Mouse (Mus musculus) limb, embryonic 14.5 days (tissue): Measurements from ENCODE around the gene Sox5. TPM values are rescaled to one million over a fixed set of nuclear protein-coding genes. Genes with fewer than 3 reads are reported as not detected.

Experiments used
- ATAC-seq: fragments of 200-750 bp; cut with Nextera tagmentation; 2 replicates; pipeline ENCODE4 v1.8.0; 2017; ENCODE audit warnings: low read depth, moderate number of reproducible peaks, moderate TSS enrichment; ENCODE audit not compliant: low FRiP score
- DNase-seq: peaks from one replicate; pipeline ENCODE4 v3.0.0-alpha.2; 2015; ENCODE audit warnings: low spot score
- H3K27ac ChIP-seq: fragments of 300-500 bp; sonication (generic); replicated peaks from 2 replicates; pipeline ENCODE4 v1.5.1; 2014; ENCODE audit warnings: low read depth, mild to moderate bottlenecking, low read length, moderate library complexity, mixed read lengths
- H3K27me3 ChIP-seq: fragments of 300-500 bp; sonication (generic); 2 replicates; pipeline ENCODE4 v1.6.1; 2014; ENCODE audit warnings: low read length, mixed read lengths; ENCODE audit not compliant: control insufficient read depth, insufficient read depth
- H3K36me3 ChIP-seq: fragments of 300-500 bp; sonication (generic); 2 replicates; pipeline ENCODE4 v1.6.1; 2014; ENCODE audit warnings: mild to moderate bottlenecking, low read length, moderate library complexity, mixed read lengths; ENCODE audit not compliant: control insufficient read depth, insufficient read depth
- H3K4me1 ChIP-seq: fragments of 300-500 bp; sonication (generic); 2 replicates; pipeline ENCODE4 v1.6.1; 2014; ENCODE audit warnings: antibody characterized with exemption, low read length, mixed read lengths; ENCODE audit not compliant: control insufficient read depth, insufficient read depth
- H3K4me2 ChIP-seq: fragments of 300-500 bp; sonication (generic); replicated peaks from 2 replicates; pipeline ENCODE4 v1.6.1; 2014; ENCODE audit warnings: low read depth, mild to moderate bottlenecking, low read length, moderate library complexity; ENCODE audit not compliant: severe bottlenecking
- H3K4me3 ChIP-seq: fragments of 300-500 bp; sonication (generic); replicated peaks from 2 replicates; pipeline ENCODE4 v1.5.1; 2014; ENCODE audit warnings: low read length
- H3K9ac ChIP-seq: fragments of 300-500 bp; sonication (generic); 2 replicates; pipeline ENCODE4 v1.6.1; 2014; ENCODE audit warnings: mild to moderate bottlenecking, low read depth, low read length, moderate library complexity; ENCODE audit not compliant: severe bottlenecking
- H3K9me3 ChIP-seq: fragments of 300-500 bp; sonication (generic); 2 replicates; pipeline ENCODE4 v1.6.1; 2016; ENCODE audit warnings: low read length; ENCODE audit not compliant: control insufficient read depth
- POLR2A ChIP-seq: fragments of 200-500 bp; IDR thresholded peaks from 2 replicates; pipeline ENCODE4 v1.8.0; 2012; ENCODE audit warnings: inconsistent platforms, mild to moderate bottlenecking, moderate library complexity, borderline replicate concordance; ENCODE audit not compliant: insufficient read depth, insufficient read length; ENCODE audit errors: extremely low read depth
- WGBS: fragments of 180-500 bp; shearing (Covaris S2); extraction: QIAGEN DNeasy Blood & Tissue Kit; methylation state at CpG from one replicate; pipeline ENCODE4 v1.1.7; 2014; 5-methylcytosine and 5-hydroxymethylcytosine counted together
- polyA plus RNA-seq, 2 experiments: library from polyadenylated mRNA; depleted of rRNA in 1 of 2; stranded (reverse) in 1 of 2; unstranded in 1 of 2; fragments of >200 nt; fragmentation: Nextera tagmentation in 1 of 2; extraction: Ambion mirVana in 1 of 2; gene quantifications; 2 replicates each; pipeline versions ENCODE4 v1.2.1 to v1.2.3; 2012 to 2014

Gene Sox5
- polyA plus RNA-seq, 2 experiments: 20.6 to 32.8 TPM

DNA sequence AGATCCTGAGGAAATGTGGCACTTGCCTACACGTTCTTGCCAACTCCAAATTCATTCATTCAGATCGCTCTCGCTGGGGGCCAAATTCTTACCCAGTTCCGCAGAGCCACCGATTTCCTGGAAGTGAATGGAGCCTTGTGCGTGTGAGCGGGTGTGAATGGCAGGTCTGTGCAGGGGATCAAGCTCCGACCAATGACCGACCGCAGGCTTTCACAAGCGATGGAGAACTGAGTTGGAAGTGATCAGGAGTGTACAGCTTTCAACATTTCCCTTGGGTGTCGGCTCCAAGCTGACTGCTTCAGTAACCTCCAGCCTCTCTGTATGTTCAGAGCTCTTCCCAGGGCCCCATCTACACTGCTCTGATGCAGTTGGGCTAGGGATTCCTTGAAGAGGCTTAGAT lies 651.9 kb downstream of the Sox5 start:
- Histone ChIP-seq H3K9me3 (no peaks in the 10 kb centered on the region), H3K4me3 (no peak overlapping the region), H3K36me3 (no peaks in the 10 kb centered on the region), H3K27me3 (no peaks in the 10 kb centered on the region), H3K9ac (no peak overlapping the region), H3K4me1 (0 out of 2 replicates have a peak, but pooled peaks cover 3% of the 10 kb centered on the region), H3K27ac (0 out of 2 replicates have a peak overlapping the region, but pooled peaks have one; percentile 15), H3K4me2 (no peak overlapping the region)
- DNase-seq (no peak), ATAC-seq (no peak)
- WGBS: 84% methylated on average over 12 of the region's 12 CpGs
- TF ChIP-seq POLR2A: no peak

DNA sequence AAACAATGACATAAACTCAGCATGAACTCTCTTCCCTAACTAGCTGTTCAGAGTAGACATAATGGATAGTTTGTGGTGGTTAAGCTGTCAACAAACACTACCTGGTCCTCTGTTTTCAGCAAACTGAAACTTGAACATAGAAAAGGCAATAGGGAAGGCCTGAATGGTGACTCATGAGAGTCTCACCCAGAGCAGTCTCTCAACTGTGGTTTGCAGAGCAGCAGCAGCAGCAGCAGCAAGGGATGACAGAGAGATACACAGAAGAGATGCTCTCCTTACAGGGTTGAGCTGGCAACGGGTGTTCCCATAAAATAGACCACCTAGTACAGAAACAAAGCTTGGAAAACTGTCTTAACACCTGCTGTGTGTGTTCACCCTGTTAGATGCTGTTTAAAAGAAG lies 661.8 kb downstream of the Sox5 start:
- no peak for ATAC-seq
- Histone ChIP-seq H3K9ac (no peak overlapping the region), H3K4me2 (no peak overlapping the region), H3K27ac (no peak overlapping the region), H3K9me3 (no peaks in the 10 kb centered on the region), H3K36me3 (peaks cover 9% of the 10 kb centered on the region; the same call in 1 of the 2 replicates), H3K27me3 (no peaks in the 10 kb centered on the region), H3K4me1 (no peaks in the 10 kb centered on the region), H3K4me3 (no peak overlapping the region)
- no peak for TF ChIP-seq POLR2A
- 60% methylated on average over 1 of the region's 1 CpGs for WGBS
- DNase-seq: no peak

DNA sequence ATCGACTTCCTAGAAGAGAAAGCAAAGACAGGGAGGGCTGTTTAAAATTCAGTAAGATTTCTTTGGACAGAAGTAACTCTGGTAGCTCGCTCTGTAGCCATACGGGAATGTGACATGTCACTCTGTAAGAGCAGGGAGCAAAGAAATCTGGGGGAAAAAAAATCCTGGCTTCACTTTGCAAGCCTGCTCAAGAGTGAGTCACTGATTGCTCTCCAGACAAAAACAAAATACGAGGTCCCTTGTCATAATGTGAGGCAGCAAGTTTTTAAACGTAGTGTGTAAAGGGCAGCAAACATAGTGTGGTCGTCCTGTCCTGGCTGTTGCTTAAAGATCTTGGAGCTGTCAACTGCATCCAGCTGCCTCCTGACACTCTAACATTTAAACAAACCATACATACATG lies 665.1 kb downstream of the Sox5 start:
- DNase-seq (no peak), ATAC-seq (no peak)
- H3K27me3 ChIP-seq: no peaks in the 10 kb centered on the region
- H3K4me2 ChIP-seq: no peak overlapping the region
- no peaks in the 10 kb centered on the region for H3K9me3 ChIP-seq
- no peak for TF ChIP-seq POLR2A
- no peak overlapping the region for H3K9ac ChIP-seq
- no peak overlapping the region for H3K27ac ChIP-seq
- H3K4me3 ChIP-seq: no peak overlapping the region
- 81% methylated on average over 6 of the region's 6 CpGs for WGBS
- no peaks in the 10 kb centered on the region for H3K4me1 ChIP-seq
- H3K36me3 ChIP-seq: peaks cover 3% of the 10 kb centered on the region; the same call in 1 of the 2 replicates

DNA sequence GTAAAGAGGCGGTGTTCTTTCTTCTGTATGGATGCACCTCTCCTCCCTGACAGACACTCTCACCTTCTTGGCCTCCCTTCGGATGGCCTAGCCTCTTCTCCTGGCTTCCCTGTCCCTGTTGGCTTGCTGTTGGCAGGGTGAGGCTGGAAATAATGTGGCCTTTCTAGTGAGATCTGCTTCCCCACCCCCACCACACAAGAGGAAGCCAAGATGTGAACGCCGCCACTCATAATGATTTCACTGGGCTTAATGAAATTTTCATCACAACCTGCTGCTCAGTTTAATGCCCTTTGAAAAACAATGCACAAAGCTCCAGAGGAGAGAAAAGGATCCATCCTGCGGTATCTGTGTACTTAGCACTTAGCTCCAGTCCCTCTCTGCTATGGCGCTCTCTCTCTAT lies 670.2 kb downstream of the Sox5 start:
- Histone ChIP-seq H3K9me3 (no peaks in the 10 kb centered on the region), H3K4me2 (no peak overlapping the region), H3K4me1 (no peaks in the 10 kb centered on the region), H3K27me3 (no peaks in the 10 kb centered on the region), H3K36me3 (peaks cover 3% of the 10 kb centered on the region; the same call in 1 of the 2 replicates), H3K4me3 (no peak overlapping the region), H3K27ac (no peak overlapping the region), H3K9ac (no peak overlapping the region)
- no peak for TF ChIP-seq POLR2A
- no peak for ATAC-seq
- no peak for DNase-seq
- WGBS: 83% methylated on average over 6 of the region's 6 CpGs

DNA sequence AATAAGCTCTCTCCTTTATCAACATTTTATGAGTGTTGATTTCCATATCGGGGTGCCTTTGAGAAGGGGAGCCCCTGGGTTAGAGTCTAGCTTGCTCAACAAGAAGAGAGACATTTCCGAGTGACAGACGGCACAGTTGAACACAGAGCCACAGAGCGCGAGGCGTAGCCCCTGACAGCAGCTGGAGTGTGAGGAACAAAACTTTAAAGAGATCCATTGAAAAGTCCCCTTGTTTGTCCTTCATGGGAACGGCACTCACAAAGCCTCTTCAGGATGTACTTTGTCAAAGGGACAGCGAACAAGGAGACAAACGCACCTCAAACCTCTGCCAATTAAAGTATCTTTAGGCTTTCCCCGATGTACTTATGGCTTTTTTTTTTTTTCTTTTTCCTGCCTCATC lies 674.9 kb downstream of the Sox5 start:
- no peak overlapping the region for H3K27ac ChIP-seq
- 75% methylated on average over 10 of the region's 10 CpGs for WGBS
- ATAC-seq (no peak), DNase-seq (no peak)
- H3K4me2 ChIP-seq: no peak overlapping the region
- no peak overlapping the region for H3K4me3 ChIP-seq
- no peaks in the 10 kb centered on the region for H3K9me3 ChIP-seq
- no peaks in the 10 kb centered on the region for H3K4me1 ChIP-seq
- H3K36me3 ChIP-seq: no peaks in the 10 kb centered on the region; the same call in 1 of the 2 replicates
- no peak for TF ChIP-seq POLR2A
- H3K27me3 ChIP-seq: no peaks in the 10 kb centered on the region
- H3K9ac ChIP-seq: no peak overlapping the region

DNA sequence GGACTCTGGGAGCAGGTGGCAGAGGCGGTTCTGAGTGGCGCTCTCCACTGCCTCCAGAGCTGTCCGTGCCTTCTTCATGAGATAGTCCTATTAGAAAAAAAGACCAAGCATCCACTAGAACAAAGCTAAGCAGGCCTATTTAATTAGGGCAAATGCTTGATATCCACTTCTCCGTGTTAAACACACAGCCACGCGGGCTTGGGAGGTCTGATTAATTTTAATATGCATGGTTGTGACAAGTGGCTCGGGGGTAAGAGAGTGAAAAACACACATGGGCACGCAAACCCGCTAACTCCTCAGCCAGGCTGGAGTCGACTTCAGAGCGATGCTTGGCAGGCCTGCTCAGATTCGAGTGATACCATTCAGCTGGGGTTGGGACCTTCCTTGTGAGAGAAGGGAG lies 676.1 kb downstream of the Sox5 start:
- Histone ChIP-seq H3K4me1 (no peaks in the 10 kb centered on the region), H3K4me2 (no peak overlapping the region), H3K4me3 (no peak overlapping the region), H3K36me3 (peaks cover 3% of the 10 kb centered on the region; the same call in 1 of the 2 replicates), H3K27ac (no peak overlapping the region), H3K9me3 (no peaks in the 10 kb centered on the region), H3K27me3 (no peaks in the 10 kb centered on the region), H3K9ac (no peak overlapping the region)
- TF ChIP-seq POLR2A: no peak
- 78% methylated on average over 12 of the region's 12 CpGs for WGBS
- no peak for ATAC-seq
- no peak for DNase-seq
